Mouse (Mus musculus) E14TG2a.4 (cell line): Measurements from ENCODE around the gene Ebpl.

Source experiments
- CTCF ChIP-seq: conservative IDR thresholded peaks from 2 replicates; pipeline ENCODE4 v1.5.1; 2014; ENCODE audit warnings: low read length
- NANOG ChIP-seq: IDR thresholded peaks from 2 replicates; pipeline ENCODE4 v1.6.1; 2014; ENCODE audit warnings: borderline replicate concordance, low read length, mixed read lengths
- POU5F1 ChIP-seq: IDR thresholded peaks from 2 replicates; pipeline ENCODE4 v1.6.1; 2014; ENCODE audit warnings: low read length, borderline replicate concordance

DNA sequence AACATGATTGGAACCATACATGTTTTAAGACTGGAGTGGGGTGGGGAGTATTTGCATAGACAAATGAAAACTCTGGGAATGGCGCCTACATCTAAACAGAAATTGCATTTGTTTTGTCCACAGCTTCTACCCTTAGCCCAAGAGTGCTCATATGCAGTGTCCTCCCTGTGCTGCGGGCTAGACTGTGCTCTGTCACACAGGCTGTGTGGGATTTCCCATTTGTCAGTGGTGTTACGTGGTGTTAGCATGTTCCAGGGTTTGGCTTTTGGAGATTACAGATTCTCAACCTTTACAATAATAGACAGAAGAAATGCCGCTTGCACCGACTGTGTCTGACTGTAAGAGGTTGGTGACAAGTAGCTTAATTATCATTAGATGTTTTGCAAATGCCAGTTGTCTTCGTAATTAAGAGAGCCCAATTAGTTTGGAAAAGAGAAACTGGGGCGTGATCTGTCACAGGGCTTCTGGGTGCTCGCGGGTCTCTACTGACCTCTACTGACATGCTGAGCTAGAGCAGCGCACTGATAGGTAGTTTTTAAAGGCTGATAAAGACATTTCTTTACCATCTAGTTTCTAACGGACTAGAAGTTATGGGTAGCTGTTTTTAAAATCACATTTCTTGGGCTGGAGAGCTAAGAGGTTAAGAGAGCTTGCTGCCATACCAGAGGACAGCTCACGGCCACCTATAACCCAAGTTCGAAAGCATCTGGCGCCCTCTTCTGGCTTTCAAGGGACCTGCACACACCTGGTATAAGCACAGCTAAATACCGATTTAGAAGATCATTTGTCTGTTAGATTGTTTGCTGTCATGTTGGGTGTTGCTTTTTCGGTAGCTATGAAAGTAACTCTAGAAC is 66.1 kb downstream of the Ebpl start:
- TF ChIP-seq CTCF: peak; percentile 51
- no peak for TF ChIP-seq POU5F1
- no peak for TF ChIP-seq NANOG
